ENCODE assay signal across 21 mouse cellular contexts in the genomic region with DNA sequence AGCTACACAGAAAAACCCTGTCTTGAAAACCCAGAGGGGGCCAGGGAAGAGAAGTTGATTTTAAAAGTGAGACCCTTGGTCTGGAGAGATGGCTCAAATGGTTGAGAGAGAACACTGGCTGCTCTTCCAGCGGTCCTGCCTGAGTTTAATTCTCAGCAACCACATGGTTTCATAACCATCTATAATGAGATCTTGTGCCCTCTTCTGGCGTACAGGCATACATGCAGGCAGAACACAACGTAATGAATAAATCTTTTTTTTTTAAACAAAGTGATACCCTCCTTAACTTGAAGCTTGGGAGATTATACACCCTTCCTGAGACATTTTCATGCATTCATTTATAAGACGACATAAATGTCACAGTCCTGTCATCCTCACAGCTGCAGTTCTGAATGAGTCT. TPM values are rescaled to one million over a fixed set of nuclear protein-coding genes. Genes with fewer than 3 reads are reported as not detected.
DNase-seq lines count a peak whose midpoint lies in the region; ATAC-seq and TF ChIP-seq lines count a peak whose summit lies in the region.
"Had no signal": no experiment of that assay in that cellular context is flagged by ENCODE, and none has a peak within 500 bp of the region (broad histone marks: within the 10 kb centered on the region; RNA-seq: fewer than 3 reads in every experiment).

No protein-coding gene starts in this region.

- H3K9me3 ChIP-seq in forebrain, postnatal 0 days (ENCODE audit: low read length) = no peaks in the 10 kb centered on the region
- H3K9me3 ChIP-seq in forebrain, embryonic 11.5 days (ENCODE audit: control insufficient read depth, low read length) = no peaks in the 10 kb centered on the region
- H3K9me3 ChIP-seq: embryonic facial prominence, embryonic 13.5 days; heart, embryonic 13.5 days; liver, embryonic 12.5 days had no signal

- H3K4me2 ChIP-seq in forebrain, postnatal 0 days (ENCODE audit: low read depth) = no peak overlapping the region
- no peak overlapping the region for H3K4me2 ChIP-seq in forebrain, embryonic 11.5 days (ENCODE audit: low read depth, low read length, severe bottlenecking)
- H3K4me2 ChIP-seq: embryonic facial prominence, embryonic 13.5 days; heart, embryonic 13.5 days; liver, embryonic 12.5 days had no signal

- no peaks in the 10 kb centered on the region for H3K4me1 ChIP-seq in forebrain, postnatal 0 days (ENCODE audit: insufficient read depth)
- H3K4me1 ChIP-seq in forebrain, embryonic 11.5 days (replicated peaks; ENCODE audit: control insufficient read depth, insufficient read depth, low read length) = no peaks in the 10 kb centered on the region
- H3K4me1 ChIP-seq: embryonic facial prominence, embryonic 13.5 days; heart, embryonic 13.5 days; liver, embryonic 12.5 days had no signal

- WGBS in forebrain, postnatal 0 days = 84% methylated on average over 4 of the region's 4 CpGs
- WGBS in forebrain, embryonic 11.5 days = 87% methylated on average over 4 of the region's 4 CpGs

- no peak for DNase-seq in forebrain, postnatal 0 days
- DNase-seq in forebrain, embryonic 11.5 days (ENCODE audit: low spot score) = no peak
- no peak for DNase-seq in left cerebral cortex, adult 2 months (ENCODE audit: extremely low spot score in 1 of 2, low spot score in 2 of 2)
- no peak for DNase-seq in left cerebral cortex, adult 8-10 months (ENCODE audit: low spot score in 2 of 2)
- peak; percentile 46 for DNase-seq in 416B (ENCODE audit: low read depth)
- peak; percentile 35 for DNase-seq in ZHBTc4 (ENCODE audit: low read depth, low spot score)
- DNase-seq: adrenal gland, postnatal 14 days; cerebellum, adult 18-20 months; gastrocnemius, postnatal 36 days; heart, postnatal 36 days; layer of hippocampus, postnatal 36 days; left cerebral cortex, postnatal 4 days; thymus, postnatal 25 days had no signal

- H3K9ac ChIP-seq in forebrain, postnatal 0 days = no peak overlapping the region
- no peak overlapping the region for H3K9ac ChIP-seq in forebrain, embryonic 11.5 days (ENCODE audit: low read length)
- H3K9ac ChIP-seq: embryonic facial prominence, embryonic 13.5 days; heart, embryonic 13.5 days; liver, embryonic 12.5 days had no signal

- peak; percentile 36 for TF ChIP-seq CTCF in forebrain, postnatal 0 days (IDR thresholded peaks at IDR 0.05; ENCODE audit: low read depth)
- peak; percentile 34 for TF ChIP-seq CTCF in left cerebral cortex, adult 2 months (IDR thresholded peaks at IDR 0.05)

- ATAC-seq in forebrain, postnatal 0 days = no peak
- no peak for ATAC-seq in forebrain, embryonic 11.5 days (replicated peaks; ENCODE audit: low FRiP score)
- no peak for ATAC-seq in frontal cortex, adult (ENCODE audit: low TSS enrichment)
- no peak for ATAC-seq in megakaryocyte progenitor cell, adult 5-6 weeks (replicated peaks; ENCODE audit: poor library complexity)
- ATAC-seq: activated CD4-positive, CD25-positive, alpha-beta regulatory T cell, adult 4 months; hindbrain, embryonic 16.5 days; liver, embryonic 12.5 days had no signal

- intact Hi-C loops in left cerebral cortex, adult 2 months (cut with DNase I) = no loop called here

- H3K27me3 ChIP-seq in forebrain, postnatal 0 days (ENCODE audit: insufficient read depth, low read length) = no peaks in the 10 kb centered on the region
- H3K27me3 ChIP-seq in forebrain, embryonic 11.5 days (ENCODE audit: control insufficient read depth, insufficient read depth, low read length) = no peaks in the 10 kb centered on the region
- H3K27me3 ChIP-seq: embryonic facial prominence, embryonic 13.5 days; heart, embryonic 13.5 days; liver, embryonic 12.5 days had no signal

- no peak overlapping the region for H3K4me3 ChIP-seq in forebrain, postnatal 0 days (ENCODE audit: low read depth, low read length)
- no peak overlapping the region for H3K4me3 ChIP-seq in forebrain, embryonic 11.5 days (ENCODE audit: low read depth, low read length)
- H3K4me3 ChIP-seq in left cerebral cortex, adult 2 months = no peak overlapping the region
- H3K4me3 ChIP-seq: embryonic facial prominence, embryonic 13.5 days; heart, embryonic 13.5 days; liver, embryonic 12.5 days had no signal

- H3K36me3 ChIP-seq in forebrain, postnatal 0 days (ENCODE audit: insufficient read depth) = peaks cover 14% of the 10 kb centered on the region
- H3K36me3 ChIP-seq in forebrain, embryonic 11.5 days (ENCODE audit: control insufficient read depth, insufficient read depth, low read length) = no peaks in the 10 kb centered on the region

- H3K27ac ChIP-seq in forebrain, postnatal 0 days (ENCODE audit: low read depth, low read length) = no peak overlapping the region
- no peak overlapping the region for H3K27ac ChIP-seq in forebrain, embryonic 11.5 days (ENCODE audit: low read depth, low read length)
- no peak overlapping the region for H3K27ac ChIP-seq in left cerebral cortex, adult 2 months
- H3K27ac ChIP-seq: embryonic facial prominence, embryonic 13.5 days; heart, embryonic 13.5 days; liver, embryonic 12.5 days had no signal

RNA-seq across cellular contexts. Expression of gene Nxph3, which starts 34.9 kb away (rescaled TPM):
- total RNA-seq in forebrain, postnatal 0 days (2014; rRNA removed) = 35.7 and 45.8 TPM in 2 replicates
- 9.5 and 12.9 TPM in 2 replicates for polyA plus RNA-seq in forebrain, postnatal 0 days (2015; fragmentation: Nextera tagmentation; extraction: Ambion mirVana)
- 0.25 and 0.28 TPM in 2 replicates for polyA plus RNA-seq in forebrain, embryonic 11.5 days (2014; fragmentation: Nextera tagmentation; extraction: Ambion mirVana)
- total RNA-seq in left cerebral cortex, adult 2 months (2021) = 10 to 100 TPM; 19.8 to 26.5 TPM
- total RNA-seq in left cerebral cortex, adult 8-10 months (2022) = 10 to 100 TPM; 26.5 to 33.0 (median 32.3) TPM
- total RNA-seq in megakaryocyte progenitor cell, adult 5-6 weeks (2015) = not detected in 2 replicates
- not detected in 2 replicates for total RNA-seq in megakaryocyte progenitor cell, adult 5-6 weeks (2017)
- total RNA-seq: common myeloid progenitor, adult 5-6 weeks had no signal
- polyA plus RNA-seq: activated CD4-positive, CD25-positive, alpha-beta regulatory T cell, adult 4 months had no signal

Comparison
In these comparisons a context has a peak if more than half of its experiments do, and no peak if none do; other contexts are left out.
1. DNase-seq: peak in 416B (single experiment) and ZHBTc4 (single experiment); none in forebrain, postnatal 0 days (single experiment), forebrain, embryonic 11.5 days (single experiment), left cerebral cortex, adult 2 months (0 of 2) and left cerebral cortex, adult 8-10 months (0 of 2).
2. RNA of gene Nxph3, which starts 34.9 kb away (total RNA-seq): 35.7 to 45.8 TPM in forebrain, postnatal 0 days, 26.5 to 33.0 TPM in left cerebral cortex, adult 8-10 months and 19.8 to 26.5 TPM in left cerebral cortex, adult 2 months; not detected in megakaryocyte progenitor cell, adult 5-6 weeks; every median in the first group is over 10 times any median in the second.